Mouse (Mus musculus) kidney, adult 2 months (tissue): ENCODE measurements around the gene Hes2. TPM values are rescaled to one million over a fixed set of nuclear protein-coding genes. Genes with fewer than 3 reads are reported as not detected.

Experiments used
- DNase-seq: peaks from one replicate; pipeline ENCODE4 v3.0.0; 2021
- H3K27ac ChIP-seq: fragments of 200-500 bp; 2 replicates; pipeline ENCODE4 v1.5.1; 2012; ENCODE audit warnings: low read depth, low read length, control low read depth, inconsistent platforms; ENCODE audit not compliant: insufficient read depth
- H3K27me3 ChIP-seq: fragments of 200-500 bp; replicated peaks from 2 replicates; pipeline ENCODE4 v1.6.1; 2012; ENCODE audit warnings: mild to moderate bottlenecking, moderate library complexity, low read length, inconsistent platforms; ENCODE audit not compliant: control insufficient read depth, insufficient read depth
- H3K36me3 ChIP-seq: fragments of 200-500 bp; 2 replicates; pipeline ENCODE4 v1.6.1; 2012; ENCODE audit warnings: mild to moderate bottlenecking, moderate library complexity, low read length, inconsistent platforms; ENCODE audit not compliant: control insufficient read depth, insufficient read depth
- H3K4me1 ChIP-seq: fragments of 200-500 bp; 2 replicates; pipeline ENCODE4 v1.6.1; 2011; ENCODE audit warnings: low read length; ENCODE audit not compliant: control insufficient read depth, insufficient read depth
- H3K4me3 ChIP-seq: fragments of 200-500 bp; 2 replicates; pipeline ENCODE4 v1.5.1; 2011; ENCODE audit warnings: mild to moderate bottlenecking, low read depth, low read length, control low read depth; ENCODE audit not compliant: insufficient read depth
- CTCF ChIP-seq: fragments of 200-500 bp; conservative IDR thresholded peaks from 2 replicates; pipeline ENCODE4 v1.5.1; 2011; ENCODE audit warnings: low read depth, mild to moderate bottlenecking, control low read depth, low read length, moderate library complexity, mixed read lengths; ENCODE audit not compliant: insufficient read depth, insufficient read length
- POLR2A ChIP-seq: fragments of 200-500 bp; IDR thresholded peaks from one replicate; pipeline ENCODE4 v1.6.1; 2011; ENCODE audit warnings: low read depth, low read length, control low read depth
- WGBS: fragments of 180-500 bp; shearing (Covaris S2); methylation state at CpG from one replicate; pipeline ENCODE4 v1.1.7; 2018; 5-methylcytosine and 5-hydroxymethylcytosine counted together
- polyA plus RNA-seq: library from polyadenylated mRNA; depleted of rRNA; stranded (reverse); fragments of >200 nt; gene quantifications from 2 replicates; pipeline ENCODE4 v1.2.3, GENCODE M21; 2012

The Hes2 gene
- polyA plus RNA-seq, 1 experiment = 1.0 TPM

GRCm38 (mm10) chr4:152176638-152177037, 18.0 kb downstream of the Hes2 start:
- DNase-seq = no peak
- Histone ChIP-seq H3K4me3 (no peak overlapping the region), H3K36me3 (no peaks in the 10 kb centered on the region), H3K27ac (no peak overlapping the region), H3K27me3 (no peaks in the 10 kb centered on the region), H3K4me1 (no peaks in the 10 kb centered on the region; the same call in 1 of the 2 replicates)
- WGBS = 89% methylated on average over 3 of the region's 3 CpGs
- TF ChIP-seq POLR2A (no peak), CTCF (no peak)

GRCm38 (mm10) chr4:152177174-152177536, 18.5 kb downstream of the Hes2 start:
- 60% methylated on average over 6 of the region's 6 CpGs for WGBS
- TF ChIP-seq POLR2A (no peak), CTCF (no peak)
- H3K36me3 ChIP-seq = no peaks in the 10 kb centered on the region
- H3K27me3 ChIP-seq = no peaks in the 10 kb centered on the region
- H3K27ac ChIP-seq = peak overlapping the region; percentile 90
- peak overlapping the region; percentile 75 for H3K4me3 ChIP-seq
- H3K4me1 ChIP-seq = no peaks in the 10 kb centered on the region; the same call in 1 of the 2 replicates
- no peak for DNase-seq

DNA sequence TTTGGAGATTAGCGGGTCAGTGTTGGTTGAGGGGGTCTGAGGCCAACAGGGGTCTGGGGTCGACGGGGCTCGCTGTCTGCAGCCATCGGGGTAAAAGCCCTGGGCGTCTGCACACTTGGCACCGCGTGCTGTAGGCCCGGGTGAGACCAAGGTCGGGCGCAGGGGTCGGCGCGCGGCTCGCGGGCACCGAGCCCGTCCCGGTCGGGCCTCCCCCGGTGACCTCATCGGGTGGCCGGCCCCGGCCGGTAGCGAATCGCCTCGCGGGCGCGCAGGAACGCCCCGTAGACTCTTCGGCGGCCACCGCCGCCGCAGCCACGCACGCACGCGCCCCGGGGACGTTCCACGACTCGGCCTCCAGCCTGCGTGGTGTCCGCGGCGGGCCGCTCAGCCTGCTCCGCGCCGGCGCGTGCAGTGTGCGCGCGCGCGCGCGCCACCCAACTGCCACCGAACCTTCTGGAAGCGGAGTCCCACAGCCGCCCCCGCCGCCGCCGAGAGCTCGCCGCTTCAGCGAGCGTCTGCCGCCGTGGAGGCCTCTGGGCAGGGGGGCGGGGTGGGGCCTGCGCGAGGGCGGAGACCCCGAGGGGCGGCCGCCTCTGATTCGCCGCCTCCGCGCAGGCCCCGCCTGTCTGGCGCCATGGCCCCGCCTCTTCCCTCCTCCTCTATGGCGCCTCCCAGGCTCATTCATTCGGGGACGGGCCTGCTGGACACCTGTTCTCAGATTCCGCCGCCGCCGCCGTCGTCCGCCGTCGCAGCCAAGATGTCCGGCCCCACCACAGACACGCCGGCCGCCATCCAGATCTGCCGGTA, 19.1 kb downstream of the Hes2 start, which contains the start of gene Acot7:
TSS of gene Acot7 (plus strand) at position 598 of the 807 bp plus-strand sequence.
- H3K4me1 ChIP-seq = no peaks in the 10 kb centered on the region; the same call in 1 of the 2 replicates
- DNase-seq = peak; percentile 93
- TF ChIP-seq CTCF (no peak), POLR2A (no peak)
- 1% methylated on average over 108 of the region's 108 CpGs for WGBS
- peak within 1 kb of the TSS; percentile 90 for H3K27ac ChIP-seq
- peak within 1 kb of the TSS; percentile 75 for H3K4me3 ChIP-seq
- no peaks in the 10 kb centered on the region for H3K36me3 ChIP-seq
- no peaks in the 10 kb centered on the region for H3K27me3 ChIP-seq

DNA sequence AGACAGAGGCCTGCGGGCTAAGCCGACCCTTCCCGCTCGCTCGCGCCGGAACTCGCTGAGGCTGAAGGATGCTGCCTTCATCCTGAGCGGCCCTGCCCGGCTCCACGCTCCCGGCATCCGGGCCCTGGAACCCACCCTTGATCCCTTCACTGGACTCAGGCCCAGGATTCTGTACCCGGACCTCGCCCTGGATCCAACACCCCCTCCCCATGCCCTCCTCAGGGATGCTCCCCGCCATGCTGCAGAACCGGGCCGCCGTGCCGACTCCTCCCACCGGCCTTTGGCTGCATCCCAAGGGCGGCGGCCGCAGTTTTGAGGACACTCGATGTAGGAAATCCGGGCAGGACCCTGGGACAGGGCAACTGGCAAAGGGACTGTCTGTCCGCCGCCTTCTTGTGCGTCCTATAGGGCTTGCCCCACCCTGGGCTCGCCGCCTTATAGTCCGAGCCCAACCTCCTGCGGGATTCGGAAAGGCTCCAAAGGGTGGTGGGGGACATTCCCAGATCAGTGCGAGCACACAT, 19.7 kb downstream of the Hes2 start:
- peak overlapping the region; percentile 71 for H3K4me3 ChIP-seq
- no peak for TF ChIP-seq CTCF
- no peak for TF ChIP-seq POLR2A
- H3K27ac ChIP-seq = no peak overlapping the region
- peak; percentile 48 for DNase-seq
- H3K36me3 ChIP-seq = no peaks in the 10 kb centered on the region
- H3K4me1 ChIP-seq = no peaks in the 10 kb centered on the region; the same call in 1 of the 2 replicates
- 2% methylated on average over 35 of the region's 35 CpGs for WGBS
- no peaks in the 10 kb centered on the region for H3K27me3 ChIP-seq

GRCm38 (mm10) chr4:152178916-152179705, 20.4 kb downstream of the Hes2 start:
- WGBS = 32% methylated on average over 16 of the region's 16 CpGs
- Histone ChIP-seq H3K4me1 (no peaks in the 10 kb centered on the region; the same call in 1 of the 2 replicates), H3K36me3 (no peaks in the 10 kb centered on the region), H3K27me3 (no peaks in the 10 kb centered on the region), H3K27ac (no peak overlapping the region), H3K4me3 (peak overlapping the region; percentile 71; the same call in 1 of the 2 replicates)
- TF ChIP-seq POLR2A (no peak), CTCF (no peak)
- DNase-seq = no peak

GRCm38 (mm10) chr4:152179946-152180660, 21.4 kb downstream of the Hes2 start:
- 82% methylated on average over 16 of the region's 16 CpGs for WGBS
- TF ChIP-seq CTCF (no peak), POLR2A (no peak)
- no peaks in the 10 kb centered on the region; the same call in 1 of the 2 replicates for H3K4me1 ChIP-seq
- DNase-seq = no peak
- no peak overlapping the region for H3K27ac ChIP-seq
- H3K27me3 ChIP-seq = no peaks in the 10 kb centered on the region
- no peaks in the 10 kb centered on the region for H3K36me3 ChIP-seq
- H3K4me3 ChIP-seq = no peak overlapping the region
